In genomic region chr15:92610866-92611265, GRCm38 (mm10) we compare ENCODE assay signal across 34 mouse cellular contexts.
"Had no signal": no experiment of that assay in that cellular context is flagged by ENCODE, and none has a peak within 500 bp of the region (broad histone marks: within the 10 kb centered on the region; RNA-seq: fewer than 3 reads in every experiment).

No protein-coding gene starts in this region.

- H3K27me3 ChIP-seq: heart, embryonic 12.5 days; heart, embryonic 13.5 days; heart, embryonic 15.5 days; hindbrain, embryonic 12.5 days; hindbrain, embryonic 13.5 days; hindbrain, embryonic 15.5 days; intestine, embryonic 15.5 days; kidney, embryonic 15.5 days had no signal

- H3K9ac ChIP-seq: heart, embryonic 12.5 days; heart, embryonic 13.5 days; heart, embryonic 15.5 days; hindbrain, embryonic 12.5 days; hindbrain, embryonic 13.5 days; hindbrain, embryonic 14.5 days; hindbrain, embryonic 15.5 days; intestine, embryonic 15.5 days; kidney, embryonic 15.5 days had no signal

- H3K9me3 ChIP-seq: heart, embryonic 10.5 days; heart, embryonic 12.5 days; heart, embryonic 13.5 days; heart, embryonic 15.5 days; hindbrain, embryonic 12.5 days; hindbrain, embryonic 13.5 days; hindbrain, embryonic 15.5 days; intestine, embryonic 15.5 days; kidney, embryonic 15.5 days had no signal

- DNase-seq: heart, postnatal 14 days; heart, postnatal 36 days; heart, postnatal 4 days; kidney, adult 11 months; kidney, adult 18-20 months; kidney, adult 2 months; kidney, adult 8-10 months; kidney, adult 9 months; kidney, postnatal 10 days; kidney, postnatal 14 days; kidney, postnatal 25 days; kidney, postnatal 36 days; kidney, postnatal 4 days; layer of hippocampus, adult 9-11 months; layer of hippocampus, postnatal 36 days had no signal

- ATAC-seq: hindbrain, embryonic 16.5 days; hindbrain, postnatal 0 days; inflammation-experienced regulatory T-cells, adult 6 months; intestine, embryonic 15.5 days; intestine, embryonic 16.5 days; intestine, postnatal 0 days had no signal

- H3K4me2 ChIP-seq: heart, embryonic 11.5 days; heart, embryonic 12.5 days; heart, embryonic 13.5 days; heart, embryonic 15.5 days; hindbrain, embryonic 12.5 days; hindbrain, embryonic 13.5 days; hindbrain, embryonic 14.5 days; hindbrain, embryonic 15.5 days; intestine, embryonic 15.5 days; kidney, embryonic 15.5 days had no signal

- H3K27ac ChIP-seq: heart, embryonic 10.5 days; heart, embryonic 13.5 days; heart, embryonic 15.5 days; hindbrain, embryonic 12.5 days; hindbrain, embryonic 14.5 days; hindbrain, embryonic 15.5 days; hindbrain, postnatal 0 days; intestine, embryonic 15.5 days; kidney, embryonic 15.5 days; kidney, postnatal 0 days; layer of hippocampus, adult 2 months; left cerebral cortex, adult 2 months had no signal

- H3K4me1 ChIP-seq: heart, embryonic 12.5 days; heart, embryonic 15.5 days; intestine, embryonic 15.5 days; kidney, embryonic 15.5 days had no signal

- H3K36me3 ChIP-seq: heart, embryonic 10.5 days; heart, embryonic 12.5 days; heart, embryonic 13.5 days; heart, embryonic 15.5 days; hindbrain, embryonic 12.5 days; hindbrain, embryonic 13.5 days; hindbrain, embryonic 15.5 days; intestine, embryonic 15.5 days; kidney, embryonic 15.5 days had no signal

- H3K4me3 ChIP-seq: heart, embryonic 10.5 days; heart, embryonic 12.5 days; heart, embryonic 13.5 days; heart, embryonic 15.5 days; hindbrain, embryonic 12.5 days; hindbrain, embryonic 13.5 days; hindbrain, embryonic 15.5 days; intestine, embryonic 15.5 days; kidney, embryonic 15.5 days; layer of hippocampus, adult 2 months; left cerebral cortex, adult 2 months had no signal
